ENCODE assay signal across 10 mouse cellular contexts in the genomic region with DNA sequence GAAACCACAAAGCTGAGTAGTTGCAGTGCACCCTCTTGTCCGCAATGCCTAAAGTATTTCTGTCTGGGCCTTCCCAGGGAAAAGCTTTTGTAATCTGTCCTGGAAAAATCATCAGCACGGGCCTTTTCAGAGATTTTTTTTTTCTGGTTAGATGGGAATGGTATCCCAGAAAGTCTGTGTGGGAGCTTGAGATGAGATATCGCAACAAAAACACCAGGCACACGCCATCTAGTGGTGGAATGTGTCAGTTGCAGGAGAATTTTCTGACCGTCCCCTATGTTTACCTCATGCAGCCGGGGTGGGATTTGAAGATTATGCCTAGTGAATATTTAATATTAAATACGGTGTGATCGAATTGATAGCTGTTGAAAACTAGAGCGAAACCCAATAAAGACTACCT. TPM values are rescaled to one million over a fixed set of nuclear protein-coding genes. Genes with fewer than 3 reads are reported as not detected.
DNase-seq lines count a peak whose midpoint lies in the region; ATAC-seq and TF ChIP-seq lines count a peak whose summit lies in the region.
"Had no signal": no experiment of that assay in that cellular context is flagged by ENCODE, and none has a peak within 500 bp of the region (broad histone marks: within the 10 kb centered on the region; RNA-seq: fewer than 3 reads in every experiment).

No protein-coding gene starts in this region.

- H3K4me3 ChIP-seq in kidney, postnatal 0 days (replicated peaks; ENCODE audit: low read depth, low read length): no peak overlapping the region
- no peak overlapping the region for H3K4me3 ChIP-seq in MEL (ENCODE audit: control insufficient read depth in 1 of 2, insufficient read depth in 1 of 2, low read depth in 2 of 2, low read length in 2 of 2)

- H3K9me3 ChIP-seq in kidney, postnatal 0 days (replicated peaks; ENCODE audit: low read length): no peaks in the 10 kb centered on the region
- no peaks in the 10 kb centered on the region for H3K9me3 ChIP-seq in MEL (replicated peaks; ENCODE audit: insufficient read depth, low read length)

- no peak for ATAC-seq in CD4-positive, CD25-positive, alpha-beta regulatory T cell, adult 4 months
- no peak for ATAC-seq in kidney, postnatal 0 days (replicated peaks; ENCODE audit: low FRiP score, low read depth)

- peak; percentile 73 for TF ChIP-seq CTCF in kidney, postnatal 0 days (IDR thresholded peaks at IDR 0.05; ENCODE audit: low read depth)
- peak; percentile 68 to 75 (median 75) for TF ChIP-seq CTCF in MEL (IDR thresholded peaks at IDR 0.05 in 2 of 3, conservative IDR thresholded peaks at IDR 0.05 in 1 of 3; ENCODE audit: control insufficient read depth in 1 of 3, insufficient read depth in 1 of 3, low read depth in 2 of 3, low read length in 3 of 3, poor library complexity in 1 of 3, severe bottlenecking in 1 of 3)

- H3K79me2 ChIP-seq in MEL (ENCODE audit: control insufficient read depth, insufficient read depth, low read length, poor library complexity): no peaks in the 10 kb centered on the region

- intact Hi-C loops in left cerebral cortex, postnatal 4 days (cut with DNase I): loop anchor here (5.0 kb wide), 1 partner anchor 52 kb away; no protein-coding TSS in a partner anchor

- peak; percentile 12 for TF ChIP-seq RAD21 in MEL (IDR thresholded peaks at IDR 0.05; ENCODE audit: low read depth, low read length)

- no peaks in the 10 kb centered on the region for H3K27me3 ChIP-seq in kidney, postnatal 0 days (ENCODE audit: insufficient read depth, low read length)
- H3K27me3 ChIP-seq in MEL (ENCODE audit: control insufficient read depth in 1 of 2, insufficient read depth in 2 of 2, low read length in 2 of 2): peaks cover 4 to 8% of the 10 kb centered on the region in 2 experiments; a peak in 3 of 4 replicates

- H3K4me1 ChIP-seq in kidney, postnatal 0 days (replicated peaks; ENCODE audit: insufficient read depth, low read length): no peaks in the 10 kb centered on the region
- H3K4me1 ChIP-seq in MEL (ENCODE audit: control insufficient read depth in 1 of 2, insufficient read depth in 2 of 2, low read length in 2 of 2): peaks cover 0 to 4% of the 10 kb centered on the region in 2 experiments; a peak in 2 of 4 replicates

- no peak overlapping the region for H3K4me2 ChIP-seq in kidney, postnatal 0 days (ENCODE audit: low read length)

- DNase-seq in CD4-positive, CD25-positive, alpha-beta regulatory T cell, adult 2 months (ENCODE audit: low read depth, low spot score): peak; percentile 56
- peak; percentile 73 for DNase-seq in kidney, postnatal 0 days (ENCODE audit: low spot score)
- no peak for DNase-seq in kidney, adult 11 months
- peak; percentile 62 for DNase-seq in MEL (ENCODE audit: low read depth, low spot score)
- DNase-seq in embryo, embryonic 9.5 days (ENCODE audit: extremely low spot score): peak; percentile 29
- peak; percentile 38 for DNase-seq in left cerebral cortex, postnatal 4 days
- DNase-seq in yolk sac, embryonic 10.5 days (ENCODE audit: low spot score): peak; percentile 10

- H3K27ac ChIP-seq in kidney, postnatal 0 days: no peak overlapping the region
- H3K27ac ChIP-seq in MEL (ENCODE audit: control insufficient read depth, low read depth, low read length): no peak overlapping the region

- WGBS in kidney, postnatal 0 days: 26% methylated on average over 9 of the region's 9 CpGs

- H3K36me3 ChIP-seq in kidney, postnatal 0 days (ENCODE audit: insufficient read depth, low read length): no peaks in the 10 kb centered on the region
- peaks cover 0 to 3% of the 10 kb centered on the region in 2 experiments; a peak in 2 of 4 replicates for H3K36me3 ChIP-seq in MEL (ENCODE audit: control insufficient read depth in 1 of 2, insufficient read depth in 2 of 2, low read length in 2 of 2)

- no peak overlapping the region for H3K9ac ChIP-seq in kidney, postnatal 0 days (ENCODE audit: low read depth, low read length)
- H3K9ac ChIP-seq in MEL (ENCODE audit: control insufficient read depth, low read depth, low read length, poor library complexity, severe bottlenecking): no peak overlapping the region

- TF ChIP-seq POLR2A in MEL (IDR thresholded peaks at IDR 0.05; ENCODE audit: control insufficient read depth in 1 of 2, insufficient read depth in 1 of 2, low read depth in 1 of 2, low read length in 2 of 2, poor library complexity in 1 of 2): no peak

- TF ChIP-seq EP300 in MEL (IDR thresholded peaks at IDR 0.05; ENCODE audit: low read depth in 1 of 2, low read length in 2 of 2): no peak

TF ChIP-seq in MEL, 35 proteins besides CTCF, POLR2A, EP300 and RAD21:
- no peak for TF ChIP-seq USF1 (IDR thresholded peaks at IDR 0.05; ENCODE audit: low read depth, low read length)
- TF ChIP-seq ZC3H11A (IDR thresholded peaks at IDR 0.05; ENCODE audit: low read depth, low read length): 0 out of 2 replicates have a peak, but pooled peaks have one; percentile 2
- TF ChIP-seq KAT2A (conservative IDR thresholded peaks at IDR 0.05; ENCODE audit: low read depth, low read length): no peak
- TF ChIP-seq POLR2AphosphoS5 (IDR thresholded peaks at IDR 0.05; ENCODE audit: borderline replicate concordance, low read depth, low read length): no peak
- TF ChIP-seq SMC3 (IDR thresholded peaks at IDR 0.05; ENCODE audit: low read depth, low read length): peak; percentile 62
- no peak for TF ChIP-seq NELFE (IDR thresholded peaks at IDR 0.05; ENCODE audit: low read depth, low read length)
- peak; percentile 41; the same call in 1 of the 2 replicates for TF ChIP-seq ZNF384 (IDR thresholded peaks at IDR 0.05; ENCODE audit: low read depth, low read length)

RNA-seq across cellular contexts. Expression of a gene that starts 10.3 kb away (rescaled TPM):
- polyA plus RNA-seq in CD4-positive, CD25-positive, alpha-beta regulatory T cell, adult 4 months (2017; shearing (Covaris generic)): not detected
- 0.32 TPM in 1 of 2 replicates, not detected in the other for polyA plus RNA-seq in kidney, postnatal 0 days (2015; fragmentation: Nextera tagmentation; extraction: Ambion mirVana)
- not detected in 2 replicates for total RNA-seq in MEL (2012; rRNA removed)
- polyA plus RNA-seq in MEL (2012; ENCODE audit: insufficient read depth in 1 of 2, insufficient read length in 2 of 2, low read depth in 1 of 2, low replicate concordance in 2 of 2, missing spikeins in 1 of 2): not detected
- total RNA-seq in left cerebral cortex, postnatal 4 days (2021): not detected
- polyA plus RNA-seq: frontal cortex, adult 2 months had no signal

RNA-seq across cellular contexts. Expression of a gene that starts 13.5 kb away (rescaled TPM):
- polyA plus RNA-seq in CD4-positive, CD25-positive, alpha-beta regulatory T cell, adult 4 months (2017; shearing (Covaris generic)): not detected
- not detected in 2 replicates for polyA plus RNA-seq in kidney, postnatal 0 days (2015; fragmentation: Nextera tagmentation; extraction: Ambion mirVana)
- total RNA-seq in MEL (2012; rRNA removed): not detected in 2 replicates
- not detected for polyA plus RNA-seq in MEL (2012; ENCODE audit: insufficient read depth in 1 of 2, insufficient read length in 2 of 2, low read depth in 1 of 2, low replicate concordance in 2 of 2, missing spikeins in 1 of 2)
- total RNA-seq in left cerebral cortex, postnatal 4 days (2021): not detected
- polyA plus RNA-seq: frontal cortex, adult 2 months; stomach, embryonic 16.5 days had no signal

RNA-seq across cellular contexts. Expression of a gene that starts 24.8 kb away (rescaled TPM):
- 1 to 10 TPM; 8.8 to 9.7 TPM for polyA plus RNA-seq in CD4-positive, CD25-positive, alpha-beta regulatory T cell, adult 4 months (2017; shearing (Covaris generic))
- polyA plus RNA-seq in kidney, postnatal 0 days (2015; fragmentation: Nextera tagmentation; extraction: Ambion mirVana): 35.5 and 42.6 TPM in 2 replicates
- not detected in 2 replicates for total RNA-seq in MEL (2012; rRNA removed)
- polyA plus RNA-seq in MEL (2012; ENCODE audit: insufficient read depth in 1 of 2, insufficient read length in 2 of 2, low read depth in 1 of 2, low replicate concordance in 2 of 2, missing spikeins in 1 of 2): not detected
- total RNA-seq in left cerebral cortex, postnatal 4 days (2021): 10 to 100 TPM in 1 of 2 experiments, 1 to 10 TPM in 1; 9.5 to 12.3 TPM

RNA-seq across cellular contexts. Expression of a gene that starts 26.6 kb away (rescaled TPM):
- polyA plus RNA-seq in CD4-positive, CD25-positive, alpha-beta regulatory T cell, adult 4 months (2017; shearing (Covaris generic)): not detected
- polyA plus RNA-seq in kidney, postnatal 0 days (2015; fragmentation: Nextera tagmentation; extraction: Ambion mirVana): not detected in 2 replicates
- total RNA-seq in MEL (2012; rRNA removed): not detected in 2 replicates
- not detected for polyA plus RNA-seq in MEL (2012; ENCODE audit: insufficient read depth in 1 of 2, insufficient read length in 2 of 2, low read depth in 1 of 2, low replicate concordance in 2 of 2, missing spikeins in 1 of 2)
- total RNA-seq in left cerebral cortex, postnatal 4 days (2021): not detected
- polyA plus RNA-seq: frontal cortex, adult 2 months; stomach, embryonic 16.5 days had no signal

RNA-seq across cellular contexts. Expression of a gene that starts 41.7 kb away (rescaled TPM):
- polyA plus RNA-seq in CD4-positive, CD25-positive, alpha-beta regulatory T cell, adult 4 months (2017; shearing (Covaris generic)): not detected
- 0.08 and 0.09 TPM in 2 replicates for polyA plus RNA-seq in kidney, postnatal 0 days (2015; fragmentation: Nextera tagmentation; extraction: Ambion mirVana)
- total RNA-seq in MEL (2012; rRNA removed): not detected in 2 replicates
- not detected for polyA plus RNA-seq in MEL (2012; ENCODE audit: insufficient read depth in 1 of 2, insufficient read length in 2 of 2, low read depth in 1 of 2, low replicate concordance in 2 of 2, missing spikeins in 1 of 2)
- not detected for total RNA-seq in left cerebral cortex, postnatal 4 days (2021)

Comparison
In these comparisons a context has a peak if more than half of its experiments do, and no peak if none do; other contexts are left out.
1. RNA of a gene that starts 24.8 kb away (polyA plus RNA-seq): 35.5 to 42.6 TPM in kidney, postnatal 0 days and 8.8 to 9.7 TPM in CD4-positive, CD25-positive, alpha-beta regulatory T cell, adult 4 months; not detected in MEL; every median in the first group is over 4 times any median in the second.